Mouse (Mus musculus) C2C12 (cell line): ENCODE results near the gene Ppm1k.

ENCODE experiments used
- CTCF ChIP-seq: IDR thresholded peaks from one replicate; pipeline ENCODE4 v1.5.1; 2011; ENCODE audit not compliant: control insufficient read depth, insufficient read depth, insufficient read length
- MAX ChIP-seq: IDR thresholded peaks from one replicate; pipeline ENCODE4 v1.6.1; 2011; ENCODE audit warnings: mild to moderate bottlenecking, control low read depth
- MYOD1 ChIP-seq: IDR thresholded peaks from one replicate; pipeline ENCODE4 v1.6.1; 2011; ENCODE audit warnings: low read depth; ENCODE audit not compliant: control insufficient read depth, insufficient read length

DNA sequence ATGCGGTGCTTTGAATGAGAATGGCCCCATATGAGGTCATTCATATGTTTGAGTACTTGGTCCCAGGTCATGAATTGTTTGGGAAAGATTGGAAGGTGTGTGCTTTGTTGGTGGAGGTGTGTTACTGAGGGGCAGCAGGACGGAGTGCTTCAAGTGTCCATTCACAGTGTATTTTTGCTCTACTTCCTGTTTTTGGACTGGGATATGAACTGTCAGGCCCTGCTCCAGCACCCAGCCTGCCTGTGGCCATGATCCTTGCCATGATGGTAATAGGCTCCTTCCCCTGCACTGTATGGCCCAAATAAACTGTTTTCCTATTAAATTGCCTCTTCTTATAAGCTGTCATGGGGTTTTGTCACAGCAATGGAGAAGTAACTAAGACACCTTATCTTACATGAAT is 36.1 kb downstream of the Ppm1k start:
- TF ChIP-seq CTCF (no peak), MYOD1 (no peak), MAX (no peak)
